Mouse (Mus musculus): ENCODE results near the gene Galns. TPM values are rescaled to one million over a fixed set of nuclear protein-coding genes. Genes with fewer than 3 reads are reported as not detected.

Galns gene
- polyA plus RNA-seq, 1 experiment: 40.6 TPM

- no peak overlapping the region for H3K4me3 ChIP-seq (replicated peaks; ENCODE audit: control insufficient read depth, low read depth, low read length)
- peak overlapping the region; percentile 22; the same call in 1 of the 2 replicates for H3K27ac ChIP-seq (ENCODE audit: control insufficient read depth, insufficient read depth, low read depth, low read length, poor library complexity)
- TF ChIP-seq POLR2A (IDR thresholded peaks at IDR 0.05; ENCODE audit: borderline replicate concordance, control insufficient read depth, low read depth, low read length) (peak; percentile 11; the same call in 1 of the 2 replicates), CTCF (IDR thresholded peaks at IDR 0.05; ENCODE audit: control insufficient read depth, insufficient read depth, low read length) (no peak)
- WGBS: 59% methylated on average over 16 of the region's 16 CpGs
- peaks cover 1% of the 10 kb centered on the region; the same call in 1 of the 2 replicates for H3K4me1 ChIP-seq (ENCODE audit: control insufficient read depth, insufficient read depth, low read length)
Observed at GRCm38 (mm10) chr8:122651326-122651921, 40.2 kb upstream of the Galns start.

DNA sequence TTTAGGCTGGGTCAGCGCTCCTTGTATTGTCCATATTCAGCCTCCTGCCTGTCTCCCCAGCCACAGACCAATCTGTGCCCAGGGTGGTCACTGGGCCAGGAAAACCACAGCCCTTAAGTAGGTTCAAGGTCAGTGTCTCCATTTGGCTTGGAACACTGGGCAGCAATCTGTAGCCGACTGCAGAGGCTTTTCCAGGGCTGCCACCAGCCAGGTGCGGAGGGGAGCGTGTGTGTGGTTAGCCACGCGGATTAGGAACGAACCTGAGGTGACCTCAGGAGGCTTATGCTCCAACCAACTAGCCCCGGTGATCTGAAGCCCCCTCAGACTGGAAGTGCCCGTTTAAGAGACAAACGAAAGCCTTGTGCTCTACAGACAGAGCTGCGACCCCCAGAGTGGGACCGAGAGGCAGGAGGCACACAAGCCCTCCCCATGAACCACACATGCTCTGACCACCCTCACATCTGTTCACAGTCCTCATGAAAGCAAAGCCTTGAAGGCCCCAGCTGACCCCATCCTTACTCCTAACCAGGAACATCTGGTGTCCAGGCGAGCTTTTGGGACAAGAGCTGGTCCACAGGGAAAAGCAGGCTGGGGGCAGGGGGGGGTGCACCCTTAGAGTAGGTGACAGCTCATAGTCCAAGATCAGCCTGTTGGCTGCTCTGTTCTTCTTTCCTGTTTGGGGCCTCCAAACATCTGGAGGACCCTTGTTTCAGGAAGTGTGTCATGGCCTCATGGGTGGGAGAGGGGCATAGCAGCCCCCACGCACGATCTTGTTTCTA, 37.1 kb upstream of the Galns start:
- Histone ChIP-seq H3K4me3 (replicated peaks; ENCODE audit: control insufficient read depth, low read depth, low read length) (no peak overlapping the region), H3K27ac (ENCODE audit: control insufficient read depth, insufficient read depth, low read depth, low read length, poor library complexity) (no peak overlapping the region), H3K4me1 (ENCODE audit: control insufficient read depth, insufficient read depth, low read length) (no peaks in the 10 kb centered on the region; the same call in 1 of the 2 replicates)
- no peak for TF ChIP-seq CTCF (IDR thresholded peaks at IDR 0.05; ENCODE audit: control insufficient read depth, insufficient read depth, low read length)
- TF ChIP-seq POLR2A (IDR thresholded peaks at IDR 0.05; ENCODE audit: borderline replicate concordance, control insufficient read depth, low read depth, low read length): no peak
- WGBS: 91% methylated on average over 15 of the region's 15 CpGs

DNA sequence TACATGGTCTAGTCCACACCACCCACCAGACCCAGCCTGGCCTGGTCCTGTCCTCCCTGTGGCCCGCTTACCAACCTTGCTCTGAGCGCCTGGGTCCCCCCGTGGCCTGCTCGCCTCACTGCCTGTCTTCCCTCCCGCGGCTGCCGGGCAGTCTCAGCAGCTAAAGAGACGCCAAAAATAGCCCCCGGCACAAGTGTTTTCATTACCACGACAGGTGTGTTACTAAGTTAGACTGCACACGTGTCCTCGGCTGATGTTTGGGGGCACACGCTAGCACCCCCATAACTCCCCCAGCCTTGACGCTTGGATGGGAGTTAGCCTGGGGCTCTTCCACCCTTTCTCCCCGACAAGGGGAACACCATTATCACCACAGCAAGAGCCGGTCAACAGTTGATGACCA, 35.1 kb upstream of the Galns start:
- Histone ChIP-seq H3K4me1 (ENCODE audit: control insufficient read depth, insufficient read depth, low read length) (no peaks in the 10 kb centered on the region; the same call in 1 of the 2 replicates), H3K4me3 (replicated peaks; ENCODE audit: control insufficient read depth, low read depth, low read length) (no peak overlapping the region), H3K27ac (ENCODE audit: control insufficient read depth, insufficient read depth, low read depth, low read length, poor library complexity) (no peak overlapping the region)
- TF ChIP-seq CTCF (IDR thresholded peaks at IDR 0.05; ENCODE audit: control insufficient read depth, insufficient read depth, low read length) (no peak), POLR2A (IDR thresholded peaks at IDR 0.05; ENCODE audit: borderline replicate concordance, control insufficient read depth, low read depth, low read length) (no peak)
- WGBS: 79% methylated on average over 16 of the region's 16 CpGs

GRCm38 (mm10) chr8:122644175-122644954, 33.1 kb upstream of the Galns start:
- TF ChIP-seq CTCF (IDR thresholded peaks at IDR 0.05; ENCODE audit: control insufficient read depth, insufficient read depth, low read length) (no peak), POLR2A (IDR thresholded peaks at IDR 0.05; ENCODE audit: borderline replicate concordance, control insufficient read depth, low read depth, low read length) (no peak)
- Histone ChIP-seq H3K4me1 (ENCODE audit: control insufficient read depth, insufficient read depth, low read length) (no peaks in the 10 kb centered on the region), H3K4me3 (replicated peaks; ENCODE audit: control insufficient read depth, low read depth, low read length) (no peak overlapping the region), H3K27ac (ENCODE audit: control insufficient read depth, insufficient read depth, low read depth, low read length, poor library complexity) (no peak overlapping the region)
- 84% methylated on average over 6 of the region's 6 CpGs for WGBS

DNA sequence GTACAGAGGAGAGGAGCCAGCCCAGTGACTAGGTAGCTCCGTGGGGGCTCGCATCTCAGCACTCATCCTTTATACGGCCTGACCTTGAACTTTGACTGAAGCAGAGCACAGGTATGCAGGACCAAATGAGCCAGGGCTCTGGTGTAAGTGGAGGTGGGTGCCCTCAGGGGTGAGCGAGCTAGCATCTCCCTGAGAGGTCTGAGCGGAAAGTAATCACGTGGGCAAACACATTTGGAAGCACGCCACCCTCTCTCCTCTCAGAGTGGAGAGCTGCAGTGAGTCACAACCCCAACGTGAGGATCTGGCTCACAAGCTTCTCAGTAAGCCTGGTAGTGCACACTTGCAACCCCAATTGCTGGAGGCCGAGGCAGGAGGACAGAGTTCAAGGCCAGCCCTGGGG, 30.8 kb upstream of the Galns start:
- Histone ChIP-seq H3K4me3 (replicated peaks; ENCODE audit: control insufficient read depth, low read depth, low read length) (no peak overlapping the region), H3K4me1 (ENCODE audit: control insufficient read depth, insufficient read depth, low read length) (no peaks in the 10 kb centered on the region), H3K27ac (ENCODE audit: control insufficient read depth, insufficient read depth, low read depth, low read length, poor library complexity) (no peak overlapping the region)
- 77% methylated on average over 9 of the region's 9 CpGs for WGBS
- TF ChIP-seq POLR2A (IDR thresholded peaks at IDR 0.05; ENCODE audit: borderline replicate concordance, control insufficient read depth, low read depth, low read length) (no peak), CTCF (IDR thresholded peaks at IDR 0.05; ENCODE audit: control insufficient read depth, insufficient read depth, low read length) (no peak)

DNA sequence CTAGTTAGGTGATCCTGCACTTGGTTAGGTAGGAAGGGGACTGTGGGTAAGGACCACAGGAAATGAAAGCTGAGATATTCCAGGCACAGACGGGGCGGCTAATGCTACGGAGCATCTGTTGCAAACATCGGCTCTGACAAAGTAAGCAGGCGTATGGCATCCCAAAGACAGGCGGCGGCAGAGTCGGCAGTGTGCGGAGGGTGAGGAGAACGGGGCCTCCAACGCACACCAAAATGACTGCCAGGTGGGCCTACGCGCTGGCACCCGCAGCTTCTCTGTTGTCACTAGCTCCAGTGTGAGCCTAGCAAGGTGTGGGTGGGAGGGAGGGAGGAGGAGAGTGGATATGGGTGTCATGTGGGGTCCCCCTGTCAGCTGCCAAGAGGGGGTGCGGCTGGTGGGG, 30.1 kb upstream of the Galns start:
- TF ChIP-seq POLR2A (IDR thresholded peaks at IDR 0.05; ENCODE audit: borderline replicate concordance, control insufficient read depth, low read depth, low read length): no peak
- no peak for TF ChIP-seq CTCF (IDR thresholded peaks at IDR 0.05; ENCODE audit: control insufficient read depth, insufficient read depth, low read length)
- no peak overlapping the region for H3K27ac ChIP-seq (ENCODE audit: control insufficient read depth, insufficient read depth, low read depth, low read length, poor library complexity)
- WGBS: 95% methylated on average over 15 of the region's 15 CpGs
- H3K4me3 ChIP-seq (replicated peaks; ENCODE audit: control insufficient read depth, low read depth, low read length): no peak overlapping the region
- no peaks in the 10 kb centered on the region for H3K4me1 ChIP-seq (ENCODE audit: control insufficient read depth, insufficient read depth, low read length)

DNA sequence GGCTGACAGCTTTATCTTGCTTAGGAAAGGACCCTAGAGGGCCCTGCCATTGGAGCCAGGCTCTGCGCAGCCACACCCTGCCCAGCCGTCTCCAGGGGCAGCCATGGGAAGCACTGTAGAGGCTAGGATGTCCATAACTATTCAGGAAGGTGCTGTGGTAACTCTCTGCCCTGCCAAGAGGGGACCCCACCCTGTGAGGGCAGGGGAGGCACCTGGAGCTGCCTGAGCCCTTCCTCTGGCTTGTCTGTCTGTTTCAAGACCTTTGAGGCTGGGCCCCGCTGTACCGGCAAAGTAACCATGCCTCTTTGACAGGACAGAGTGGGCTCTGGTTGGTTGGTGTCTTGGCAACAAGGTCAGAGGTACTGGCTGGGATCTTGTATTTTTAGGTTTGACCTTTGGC, 29.6 kb upstream of the Galns start:
- no peaks in the 10 kb centered on the region for H3K4me1 ChIP-seq (ENCODE audit: control insufficient read depth, insufficient read depth, low read length)
- 91% methylated on average over 4 of the region's 4 CpGs for WGBS
- no peak overlapping the region for H3K4me3 ChIP-seq (replicated peaks; ENCODE audit: control insufficient read depth, low read depth, low read length)
- H3K27ac ChIP-seq (ENCODE audit: control insufficient read depth, insufficient read depth, low read depth, low read length, poor library complexity): no peak overlapping the region
- TF ChIP-seq CTCF (IDR thresholded peaks at IDR 0.05; ENCODE audit: control insufficient read depth, insufficient read depth, low read length) (no peak), POLR2A (IDR thresholded peaks at IDR 0.05; ENCODE audit: borderline replicate concordance, control insufficient read depth, low read depth, low read length) (no peak)
